In the genomic region with DNA sequence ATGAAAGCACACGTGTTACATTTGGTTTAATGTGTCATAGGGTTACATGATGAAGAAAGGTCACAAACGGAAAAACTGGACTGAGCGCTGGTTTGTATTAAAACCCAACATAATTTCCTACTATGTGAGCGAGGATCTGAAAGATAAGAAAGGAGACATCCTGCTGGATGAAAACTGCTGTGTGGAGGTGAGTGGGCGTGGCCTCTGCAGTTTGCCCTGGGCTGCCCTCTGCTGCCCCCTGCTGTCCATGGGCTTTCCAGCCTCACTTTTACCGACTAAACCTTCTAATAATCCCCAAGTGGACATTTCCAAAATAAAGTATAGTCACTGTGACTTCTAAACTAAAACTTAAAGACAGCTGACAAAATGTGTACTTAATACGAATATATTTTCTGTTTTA, we compare ENCODE assay signal across 9 mouse cellular contexts. TPM values are rescaled to one million over a fixed set of nuclear protein-coding genes. Genes with fewer than 3 reads are reported as not detected.
DNase-seq lines count a peak whose midpoint lies in the region; ATAC-seq lines count a peak whose summit lies in the region.
"Had no signal": no experiment of that assay in that cellular context is flagged by ENCODE, and none has a peak within 500 bp of the region (broad histone marks: within the 10 kb centered on the region; RNA-seq: fewer than 3 reads in every experiment).

No protein-coding gene starts in this region.

- H3K4me1 ChIP-seq in hindbrain, embryonic 14.5 days (replicated peaks; ENCODE audit: control insufficient read depth, insufficient read depth, low read length): no peaks in the 10 kb centered on the region
- H3K4me1 ChIP-seq in hindbrain, embryonic 13.5 days (replicated peaks): no peaks in the 10 kb centered on the region
- H3K4me1 ChIP-seq in intestine, embryonic 15.5 days (replicated peaks): no peaks in the 10 kb centered on the region

- H3K9ac ChIP-seq in hindbrain, embryonic 14.5 days: no peak overlapping the region
- H3K9ac ChIP-seq in hindbrain, embryonic 13.5 days: no peak overlapping the region
- no peak overlapping the region for H3K9ac ChIP-seq in intestine, embryonic 15.5 days
- H3K9ac ChIP-seq: embryonic facial prominence, embryonic 15.5 days had no signal

- no peaks in the 10 kb centered on the region for H3K9me3 ChIP-seq in hindbrain, embryonic 14.5 days (ENCODE audit: control insufficient read depth, low read length)
- H3K9me3 ChIP-seq in hindbrain, embryonic 13.5 days: no peaks in the 10 kb centered on the region
- H3K9me3 ChIP-seq in intestine, embryonic 15.5 days: no peaks in the 10 kb centered on the region
- H3K9me3 ChIP-seq: embryonic facial prominence, embryonic 15.5 days had no signal

- H3K27me3 ChIP-seq in hindbrain, embryonic 14.5 days (ENCODE audit: control insufficient read depth, insufficient read depth, low read length): no peaks in the 10 kb centered on the region
- H3K27me3 ChIP-seq in hindbrain, embryonic 13.5 days: no peaks in the 10 kb centered on the region
- H3K27me3 ChIP-seq in intestine, embryonic 15.5 days (replicated peaks): no peaks in the 10 kb centered on the region
- H3K27me3 ChIP-seq: embryonic facial prominence, embryonic 15.5 days had no signal

- no peaks in the 10 kb centered on the region for H3K36me3 ChIP-seq in hindbrain, embryonic 14.5 days (replicated peaks; ENCODE audit: control insufficient read depth, insufficient read depth)
- no peaks in the 10 kb centered on the region for H3K36me3 ChIP-seq in hindbrain, embryonic 13.5 days
- H3K36me3 ChIP-seq in intestine, embryonic 15.5 days: peaks cover 8% of the 10 kb centered on the region; the same call in 1 of the 2 replicates

- ATAC-seq in hindbrain, embryonic 14.5 days (ENCODE audit: low FRiP score): no peak
- no peak for ATAC-seq in hindbrain, embryonic 13.5 days (ENCODE audit: low FRiP score)
- peak; percentile 69 for ATAC-seq in intestine, embryonic 15.5 days
- peak; percentile 81 for ATAC-seq in neutrophil, adult 5-6 weeks (ENCODE audit: extremely low read depth, insufficient number of reproducible peaks, low FRiP score, poor library complexity, severe bottlenecking)

- no peak overlapping the region for H3K4me2 ChIP-seq in hindbrain, embryonic 14.5 days (replicated peaks)
- no peak overlapping the region for H3K4me2 ChIP-seq in hindbrain, embryonic 13.5 days
- H3K4me2 ChIP-seq in intestine, embryonic 15.5 days (replicated peaks): no peak overlapping the region
- H3K4me2 ChIP-seq: embryonic facial prominence, embryonic 15.5 days had no signal

- WGBS in hindbrain, embryonic 14.5 days: 39% methylated on average over 7 of the region's 7 CpGs
- 36% methylated on average over 7 of the region's 7 CpGs for WGBS in hindbrain, embryonic 13.5 days
- WGBS in intestine, embryonic 15.5 days: 29% methylated on average over 7 of the region's 7 CpGs

- peak; percentile 68 for DNase-seq in hindbrain, embryonic 14.5 days (ENCODE audit: low spot score)
- DNase-seq in brain, adult 2 months (ENCODE audit: low read depth, low spot score): peak; percentile 80
- peak; percentile 46 to 73 for DNase-seq in frontal cortex, postnatal 14 days (ENCODE audit: low spot score in 2 of 2)
- peak; percentile 81 for DNase-seq in left cerebral cortex, postnatal 4 days
- peak; percentile 58 for DNase-seq in testis, postnatal 14 days (ENCODE audit: low spot score)

- no peak overlapping the region for H3K27ac ChIP-seq in hindbrain, embryonic 14.5 days
- H3K27ac ChIP-seq in hindbrain, embryonic 13.5 days: no peak overlapping the region
- H3K27ac ChIP-seq in intestine, embryonic 15.5 days: no peak overlapping the region
- H3K27ac ChIP-seq: embryonic facial prominence, embryonic 15.5 days had no signal

- intact Hi-C loops in left cerebral cortex, postnatal 4 days (cut with DNase I): loop anchor here (5.0 kb wide), 1 partner anchor 98 kb away; no protein-coding TSS in a partner anchor

- H3K4me3 ChIP-seq in hindbrain, embryonic 14.5 days (replicated peaks; ENCODE audit: low read length): no peak overlapping the region
- no peak overlapping the region for H3K4me3 ChIP-seq in hindbrain, embryonic 13.5 days
- no peak overlapping the region for H3K4me3 ChIP-seq in intestine, embryonic 15.5 days (replicated peaks)
- H3K4me3 ChIP-seq: embryonic facial prominence, embryonic 15.5 days had no signal

RNA-seq across cellular contexts. Expression of gene Swap70, which starts 44.3 kb away (rescaled TPM):
- 10.1 and 12.0 TPM in 2 replicates for polyA plus RNA-seq in hindbrain, embryonic 14.5 days (2014; fragmentation: Nextera tagmentation; extraction: Ambion mirVana)
- polyA plus RNA-seq in hindbrain, embryonic 13.5 days (2015; fragmentation: Nextera tagmentation; extraction: Ambion mirVana): 10.9 and 11.2 TPM in 2 replicates
- 29.9 and 30.7 TPM in 2 replicates for polyA plus RNA-seq in intestine, embryonic 15.5 days (2015; fragmentation: Nextera tagmentation; extraction: Ambion mirVana)
- total RNA-seq in left cerebral cortex, postnatal 4 days (2021): 10 to 100 TPM; 10.4 to 12.2 TPM
- 343 and 346 TPM in 2 replicates for total RNA-seq in neutrophil, adult 5-6 weeks (2017)

Comparison
In these comparisons a context has a peak if more than half of its experiments do, and no peak if none do; other contexts are left out.
1. ATAC-seq: peak in intestine, embryonic 15.5 days (single experiment) and neutrophil, adult 5-6 weeks (single experiment); none in hindbrain, embryonic 14.5 days (single experiment) and hindbrain, embryonic 13.5 days (single experiment).
2. Peak in every context shown above with its lines, with median percentiles within 50 percentile points of each other: DNase-seq.